Mouse (Mus musculus) midbrain, embryonic 11.5 days (tissue): Measurements from ENCODE around the gene Gm27179. TPM values are rescaled to one million over a fixed set of nuclear protein-coding genes. Genes with fewer than 3 reads are reported as not detected.

Source experiments
- polyA plus RNA-seq: library from polyadenylated mRNA; unstranded; fragments of >200 nt; fragmentation: Nextera tagmentation; extraction: Ambion mirVana; gene quantifications from 2 replicates; pipeline ENCODE4 v1.2.1, GENCODE M21; 2014

Gene Gm27179
- polyA plus RNA-seq, 1 experiment from 2014 or later = not detected

Other genes starting within 250 kb of the Gm27179 start
- not detected in 2 replicates for gene Synb, start 218.2 kb downstream of the Gm27179 start, polyA plus RNA-seq
- not detected in 2 replicates for gene Gm16867, start 9.2 kb downstream of the Gm27179 start, polyA plus RNA-seq
- 9.2 and 9.6 TPM in 2 replicates for gene Entpd4b, start 42.9 kb upstream of the Gm27179 start, polyA plus RNA-seq